Comparison of ENCODE assay signal across 8 mouse cellular contexts in the genomic region with DNA sequence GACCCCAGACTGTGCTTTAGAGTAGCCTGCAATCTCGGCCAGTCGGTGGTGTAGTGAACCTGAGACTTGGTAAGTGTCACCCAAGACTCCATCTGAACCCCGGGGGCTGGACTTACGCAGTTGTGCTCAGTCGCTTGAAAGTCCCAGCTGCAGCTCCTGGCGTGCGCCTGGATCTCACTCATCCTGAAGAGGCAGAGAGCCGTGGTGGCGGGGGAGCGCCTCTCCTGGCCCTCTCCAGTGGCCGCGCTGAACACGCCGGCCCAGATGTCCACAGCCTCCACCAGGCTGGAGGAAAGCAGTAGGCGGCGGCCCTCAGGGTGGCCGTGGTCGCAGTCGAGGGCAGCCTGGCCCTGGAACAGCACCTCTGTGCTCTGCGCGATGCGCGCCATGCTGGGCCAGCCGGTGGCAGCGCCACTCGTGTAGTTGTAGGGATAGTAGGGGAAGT. TPM values are rescaled to one million over a fixed set of nuclear protein-coding genes. Genes with fewer than 3 reads are reported as not detected.
DNase-seq lines count a peak whose midpoint lies in the region; ATAC-seq and TF ChIP-seq lines count a peak whose summit lies in the region.

No protein-coding gene starts in this region.

- no peak; the same call in 1 of the 2 replicates for TF ChIP-seq CTCF in hindbrain, postnatal 0 days (IDR thresholded peaks at IDR 0.05; ENCODE audit: low read depth)
- TF ChIP-seq CTCF in midbrain, postnatal 0 days (IDR thresholded peaks at IDR 0.05) = no peak

- H3K9me3 ChIP-seq in hindbrain, postnatal 0 days (ENCODE audit: low read length) = no peaks in the 10 kb centered on the region
- no peaks in the 10 kb centered on the region for H3K9me3 ChIP-seq in liver, embryonic 11.5 days (ENCODE audit: control insufficient read depth, low read length)
- no peaks in the 10 kb centered on the region for H3K9me3 ChIP-seq in midbrain, postnatal 0 days (ENCODE audit: low read length)

- peaks cover 3% of the 10 kb centered on the region; the same call in 1 of the 2 replicates for H3K4me1 ChIP-seq in brown adipose tissue, adult 24 weeks (ENCODE audit: control insufficient read depth, insufficient read depth, insufficient read length, low read length)
- H3K4me1 ChIP-seq in hindbrain, postnatal 0 days (ENCODE audit: insufficient read depth, low read length) = peaks cover 16% of the 10 kb centered on the region
- peaks cover 37% of the 10 kb centered on the region for H3K4me1 ChIP-seq in liver, embryonic 11.5 days (replicated peaks; ENCODE audit: control insufficient read depth, insufficient read depth, low read length)
- peaks cover 10% of the 10 kb centered on the region; the same call in 1 of the 2 replicates for H3K4me1 ChIP-seq in midbrain, postnatal 0 days (ENCODE audit: insufficient read depth, low read length)

- H3K36me3 ChIP-seq in hindbrain, postnatal 0 days (ENCODE audit: insufficient read depth, low read length) = no peaks in the 10 kb centered on the region
- H3K36me3 ChIP-seq in liver, embryonic 11.5 days (ENCODE audit: control insufficient read depth, insufficient read depth, low read length) = no peaks in the 10 kb centered on the region
- no peaks in the 10 kb centered on the region for H3K36me3 ChIP-seq in midbrain, postnatal 0 days (ENCODE audit: insufficient read depth, low read length)

- no peaks in the 10 kb centered on the region for H3K27me3 ChIP-seq in hindbrain, postnatal 0 days (ENCODE audit: insufficient read depth, low read length)
- H3K27me3 ChIP-seq in liver, embryonic 11.5 days (replicated peaks; ENCODE audit: control insufficient read depth, insufficient read depth, low read length) = peaks cover 25% of the 10 kb centered on the region
- H3K27me3 ChIP-seq in midbrain, postnatal 0 days (ENCODE audit: insufficient read depth, low read length) = no peaks in the 10 kb centered on the region

- peak overlapping the region; percentile 87 for H3K9ac ChIP-seq in hindbrain, postnatal 0 days (replicated peaks; ENCODE audit: low read length)
- peak overlapping the region; percentile 82 for H3K9ac ChIP-seq in liver, embryonic 11.5 days (ENCODE audit: low read depth, low read length)
- peak overlapping the region; percentile 94 for H3K9ac ChIP-seq in midbrain, postnatal 0 days (replicated peaks; ENCODE audit: low read length, poor library complexity, severe bottlenecking)

- ATAC-seq in frontal cortex, adult (ENCODE audit: low TSS enrichment) = peak; percentile 29; the same call in 1 of the 2 replicates
- peak; percentile 24; the same call in 1 of the 2 replicates for ATAC-seq in hindbrain, postnatal 0 days
- peak; percentile 19 for ATAC-seq in liver, embryonic 11.5 days (replicated peaks; ENCODE audit: low FRiP score)
- no peak for ATAC-seq in midbrain, postnatal 0 days (ENCODE audit: low FRiP score)

- WGBS in hindbrain, postnatal 0 days = under 1% methylated on average over 26 of the region's 26 CpGs
- WGBS in liver, embryonic 11.5 days = under 1% methylated on average over 26 of the region's 26 CpGs
- WGBS in midbrain, postnatal 0 days = 0% methylated on average over 24 of the region's 26 CpGs

- no peak overlapping the region for H3K27ac ChIP-seq in brown adipose tissue, adult 24 weeks (replicated peaks; ENCODE audit: low read depth, low read length)
- peak overlapping the region; percentile 91 for H3K27ac ChIP-seq in hindbrain, postnatal 0 days
- no peak overlapping the region for H3K27ac ChIP-seq in liver, embryonic 11.5 days (ENCODE audit: low read depth, low read length)
- H3K27ac ChIP-seq in midbrain, postnatal 0 days (ENCODE audit: low read depth, low read length) = peak overlapping the region; percentile 92

- H3K4me2 ChIP-seq in hindbrain, postnatal 0 days (ENCODE audit: low read depth, low read length) = peak overlapping the region; percentile 84
- H3K4me2 ChIP-seq in liver, embryonic 11.5 days = peak overlapping the region; percentile 94
- peak overlapping the region; percentile 77 for H3K4me2 ChIP-seq in midbrain, postnatal 0 days (ENCODE audit: low read depth, low read length, poor library complexity, severe bottlenecking)

- peak; percentile 42 for DNase-seq in layer of hippocampus, adult 11-12 months (ENCODE audit: low spot score)
- DNase-seq in layer of hippocampus, adult 9-10 months (ENCODE audit: low spot score) = no peak
- peak; percentile 58 for DNase-seq in hindbrain, postnatal 0 days (ENCODE audit: low spot score)
- DNase-seq in liver, embryonic 11.5 days (ENCODE audit: low spot score) = peak; percentile 70
- peak; percentile 52 for DNase-seq in midbrain, postnatal 0 days (ENCODE audit: low spot score)
- peak; percentile 30 for DNase-seq in thymus, postnatal 25 days

- H3K4me3 ChIP-seq in brown adipose tissue, adult 24 weeks (ENCODE audit: insufficient read depth, low read depth, low read length) = peak overlapping the region; percentile 60
- peak overlapping the region; percentile 88 for H3K4me3 ChIP-seq in hindbrain, postnatal 0 days (ENCODE audit: low read length)
- H3K4me3 ChIP-seq in liver, embryonic 11.5 days (ENCODE audit: low read depth, low read length) = peak overlapping the region; percentile 84
- H3K4me3 ChIP-seq in midbrain, postnatal 0 days (ENCODE audit: low read depth, low read length) = peak overlapping the region; percentile 92

RNA-seq across cellular contexts. Expression of a gene that starts 1.2 kb away (rescaled TPM):
- 0.50 and 1.1 TPM in 2 replicates for polyA plus RNA-seq in brown adipose tissue, adult 24 weeks (2012; ENCODE audit: insufficient read depth, insufficient read length, missing spikeins)
- 54.2 and 54.5 TPM in 2 replicates for total RNA-seq in hindbrain, postnatal 0 days (2014; rRNA removed)
- 8.7 and 9.9 TPM in 2 replicates for polyA plus RNA-seq in hindbrain, postnatal 0 days (2015; fragmentation: Nextera tagmentation; extraction: Ambion mirVana)
- polyA plus RNA-seq in liver, embryonic 11.5 days (2014; fragmentation: Nextera tagmentation; extraction: Ambion mirVana) = 5.3 and 6.0 TPM in 2 replicates
- 78.5 and 79.5 TPM in 2 replicates for total RNA-seq in midbrain, postnatal 0 days (2014; rRNA removed)
- 11.2 and 12.9 TPM in 2 replicates for polyA plus RNA-seq in midbrain, postnatal 0 days (2015; fragmentation: Nextera tagmentation; extraction: Ambion mirVana)

Comparison
In these comparisons a context has a peak if more than half of its experiments do, and no peak if none do; other contexts are left out.
1. H3K27ac ChIP-seq: peak in hindbrain, postnatal 0 days (single experiment) and midbrain, postnatal 0 days (single experiment); none in brown adipose tissue, adult 24 weeks (single experiment) and liver, embryonic 11.5 days (single experiment).
2. Peak in every context shown above with its lines, with median percentiles within 50 percentile points of each other: H3K4me3 ChIP-seq, H3K4me2 ChIP-seq and H3K9ac ChIP-seq.